Mouse (Mus musculus) kidney, adult 2 months (tissue): ENCODE measurements around the gene Bad.

Experiments
- CTCF ChIP-seq: fragments of 200-500 bp; conservative IDR thresholded peaks from 2 replicates; pipeline ENCODE4 v1.5.1; 2011; ENCODE audit warnings: low read depth, mild to moderate bottlenecking, control low read depth, low read length, moderate library complexity, mixed read lengths; ENCODE audit not compliant: insufficient read depth, insufficient read length
- POLR2A ChIP-seq: fragments of 200-500 bp; IDR thresholded peaks from one replicate; pipeline ENCODE4 v1.6.1; 2011; ENCODE audit warnings: low read depth, low read length, control low read depth

- no peak for TF ChIP-seq POLR2A
- no peak for TF ChIP-seq CTCF
These were observed 34.6 kb upstream of the Bad start for GRCm38 (mm10) chr19:6907094-6907493.
